Mouse (Mus musculus) myocyte (in vitro differentiated cells): Measurements from ENCODE around the gene Psmb11.

Source experiments
- CEBPB ChIP-seq: IDR thresholded peaks from 2 replicates; pipeline ENCODE4 v1.6.1; 2011; ENCODE audit warnings: mild to moderate bottlenecking, moderate library complexity; ENCODE audit not compliant: poor library complexity, insufficient read depth, severe bottlenecking
- E2F4 ChIP-seq: IDR thresholded peaks from one replicate; pipeline ENCODE4 v1.6.1; 2011; ENCODE audit warnings: mild to moderate bottlenecking, control low read depth, moderate library complexity; ENCODE audit not compliant: insufficient read depth
- MAX ChIP-seq: IDR thresholded peaks from one replicate; pipeline ENCODE4 v1.6.1; 2011; ENCODE audit warnings: low read depth, mild to moderate bottlenecking, control low read depth
- MYOD1 ChIP-seq, 3 experiments: IDR thresholded peaks; one replicate each; pipeline ENCODE4 v1.6.1; 2011; ENCODE audit warnings: control low read depth in 2 of 3, low read depth in 2 of 3, mild to moderate bottlenecking in 2 of 3, moderate library complexity in 1 of 3; ENCODE audit not compliant: insufficient read length in 2 of 3, control insufficient read depth in 1 of 3
- MYOG ChIP-seq, 3 experiments: IDR thresholded peaks; one replicate each; pipeline ENCODE4 v1.6.1; 2011; ENCODE audit warnings: control low read depth in 2 of 3, low read depth in 2 of 3, mild to moderate bottlenecking in 2 of 3; ENCODE audit not compliant: insufficient read length in 2 of 3, control insufficient read depth in 1 of 3, insufficient read depth in 1 of 3
- POLR2A ChIP-seq: IDR thresholded peaks from one replicate; pipeline ENCODE4 v1.6.1; 2011; ENCODE audit warnings: low read depth, mild to moderate bottlenecking, control low read depth, moderate library complexity; ENCODE audit not compliant: insufficient read length
- POLR2AphosphoS2 ChIP-seq: IDR thresholded peaks from one replicate; pipeline ENCODE4 v1.6.1; 2011; ENCODE audit warnings: low read depth, control low read depth; ENCODE audit not compliant: insufficient read length
- SRF ChIP-seq: IDR thresholded peaks from one replicate; pipeline ENCODE4 v1.6.1; 2011; ENCODE audit warnings: low read depth; ENCODE audit not compliant: control insufficient read depth, insufficient read length
- TCF12 ChIP-seq: IDR thresholded peaks from one replicate; pipeline ENCODE4 v1.6.1; 2011; ENCODE audit warnings: mild to moderate bottlenecking, control low read depth; ENCODE audit not compliant: poor library complexity, insufficient read depth, severe bottlenecking
- TCF3 ChIP-seq: IDR thresholded peaks from one replicate; pipeline ENCODE4 v1.6.1; 2011; ENCODE audit warnings: low read depth, control low read depth; ENCODE audit not compliant: insufficient read length
- USF1 ChIP-seq: IDR thresholded peaks from one replicate; pipeline ENCODE4 v1.6.1; 2011; ENCODE audit warnings: low read depth, mild to moderate bottlenecking, control low read depth, moderate library complexity

DNA sequence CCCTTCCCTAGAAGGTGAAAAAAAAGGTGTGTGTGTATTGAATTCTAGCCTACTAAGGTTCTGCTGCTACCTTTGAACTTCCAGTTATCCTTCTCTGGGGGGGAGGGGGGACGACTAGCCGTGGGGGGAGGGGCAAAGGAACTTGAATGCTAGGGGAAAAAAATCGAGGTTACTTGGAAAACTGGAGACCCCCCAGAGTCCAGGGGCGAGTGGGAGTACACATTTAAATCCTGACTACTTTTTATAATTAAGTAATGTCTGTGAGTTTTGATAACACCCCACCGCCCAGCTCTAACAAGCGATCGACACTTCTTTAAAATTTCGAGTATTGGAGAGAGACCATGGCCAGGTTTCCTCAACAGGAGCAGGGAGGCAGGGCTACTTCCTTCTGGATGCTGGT is 46.2 kb upstream of the Psmb11 start:
- TF ChIP-seq POLR2A (no peak), MAX (no peak), CEBPB (no peak), MYOG (IDR thresholded peaks at IDR 0.05; ENCODE audit: control insufficient read depth in 1 of 3, insufficient read depth in 1 of 3, insufficient read length in 2 of 3, low read depth in 2 of 3) (no peak), USF1 (no peak), SRF (no peak), E2F4 (no peak), TCF3 (no peak), POLR2AphosphoS2 (no peak), MYOD1 (IDR thresholded peaks at IDR 0.05; ENCODE audit: control insufficient read depth in 1 of 3, insufficient read length in 2 of 3, low read depth in 2 of 3) (no peak), TCF12 (no peak)
